Mouse (Mus musculus): ENCODE measurements around the gene Prkca.

- TF ChIP-seq CTCF (IDR thresholded peaks at IDR 0.05; ENCODE audit: extremely low read depth, insufficient read depth, low read length) (no peak), POLR2A (IDR thresholded peaks at IDR 0.05; ENCODE audit: extremely low read depth, insufficient read depth, low read length) (no peak)
Observed at GRCm38 (mm10) chr11:108385666-108386024, 41.9 kb upstream of the Prkca start.
